Mouse (Mus musculus) embryonic facial prominence, embryonic 13.5 days (tissue): Measurements from ENCODE around the gene Sub1. TPM values are rescaled to one million over a fixed set of nuclear protein-coding genes. Genes with fewer than 3 reads are reported as not detected.
A peak's percentile ranks its signal among the peaks of the same experiment; 100 is the strongest.

Source experiments
- ATAC-seq: fragments of 200-750 bp; cut with Nextera tagmentation; 2 replicates; pipeline ENCODE4 v1.8.0; 2017; ENCODE audit warnings: low read depth; ENCODE audit not compliant: insufficient number of reproducible peaks, insufficient read depth, low FRiP score, low TSS enrichment
- H3K27ac ChIP-seq: fragments of 300-500 bp; sonication (generic); 2 replicates; pipeline ENCODE4 v1.5.1; 2015; ENCODE audit warnings: moderate library complexity, mild to moderate bottlenecking, inconsistent platforms
- H3K27me3 ChIP-seq: fragments of 300-500 bp; sonication (generic); 2 replicates; pipeline ENCODE4 v1.6.1; 2015; ENCODE audit warnings: mild to moderate bottlenecking, inconsistent platforms
- H3K36me3 ChIP-seq: fragments of 300-500 bp; sonication (generic); 2 replicates; pipeline ENCODE4 v1.6.1; 2015; ENCODE audit warnings: mild to moderate bottlenecking, inconsistent platforms
- H3K4me1 ChIP-seq: fragments of 300-500 bp; sonication (generic); 2 replicates; pipeline ENCODE4 v1.6.1; 2015; ENCODE audit warnings: inconsistent platforms
- H3K4me2 ChIP-seq: fragments of 300-500 bp; sonication (generic); 2 replicates; pipeline ENCODE4 v1.6.1; 2015; ENCODE audit warnings: moderate library complexity, mild to moderate bottlenecking, inconsistent platforms
- H3K4me3 ChIP-seq: fragments of 300-500 bp; sonication (generic); 2 replicates; pipeline ENCODE4 v1.5.1; 2015; ENCODE audit warnings: mild to moderate bottlenecking, inconsistent platforms
- H3K9ac ChIP-seq: fragments of 300-500 bp; sonication (generic); 2 replicates; pipeline ENCODE4 v1.6.1; 2015; ENCODE audit warnings: mild to moderate bottlenecking, inconsistent platforms
- H3K9me3 ChIP-seq: fragments of 300-500 bp; sonication (generic); 2 replicates; pipeline ENCODE4 v1.6.1; 2016; ENCODE audit warnings: inconsistent platforms
- WGBS: fragments of 180-500 bp; shearing (Covaris S2); methylation state at CpG from one replicate; pipeline ENCODE4 v1.1.7; 2015; ENCODE audit warnings: mixed read lengths; 5-methylcytosine and 5-hydroxymethylcytosine counted together
- polyA plus RNA-seq: library from polyadenylated mRNA; unstranded; fragments of >200 nt; fragmentation: Nextera tagmentation; extraction: Ambion mirVana; gene quantifications from 2 replicates; pipeline ENCODE4 v1.2.1, GENCODE M21; 2015

The Sub1 gene
- 721 and 790 TPM in 2 replicates for polyA plus RNA-seq

DNA sequence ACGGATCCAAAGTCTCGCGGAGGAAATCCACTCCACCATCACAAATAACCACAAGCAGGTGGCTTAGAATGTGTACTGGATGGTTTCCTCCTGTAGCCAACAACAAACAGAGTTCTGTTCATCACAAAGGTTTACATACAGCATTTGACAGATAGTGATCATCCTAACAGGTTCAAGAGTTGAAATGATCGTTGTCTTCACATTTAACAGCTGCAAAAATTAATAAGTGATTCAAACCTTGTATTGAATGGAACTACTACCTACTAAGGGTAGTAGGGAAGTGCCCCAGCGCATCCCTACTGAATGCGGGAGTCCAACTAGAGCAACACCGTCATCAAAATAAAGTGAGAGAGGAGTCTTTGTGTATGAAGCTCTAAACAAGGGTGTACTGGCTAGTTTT, at the start of gene Sub1:
TSS of gene Sub1 (minus strand) at position 101 of the 400 bp plus-strand sequence.
- peak within 1 kb of the TSS; percentile 98 for H3K4me3 ChIP-seq
- H3K27ac ChIP-seq: peak within 1 kb of the TSS; percentile 88
- no peaks in the 10 kb centered on the region for H3K27me3 ChIP-seq
- WGBS: 89% methylated on average over 7 of the region's 7 CpGs
- H3K9me3 ChIP-seq: no peaks in the 10 kb centered on the region
- peak within 1 kb of the TSS; percentile 77 for H3K4me2 ChIP-seq
- peaks cover 11% of the 10 kb centered on the region for H3K36me3 ChIP-seq
- no peak for ATAC-seq
- H3K4me1 ChIP-seq: peaks cover 20% of the 10 kb centered on the region
- peak within 1 kb of the TSS; percentile 98 for H3K9ac ChIP-seq

DNA sequence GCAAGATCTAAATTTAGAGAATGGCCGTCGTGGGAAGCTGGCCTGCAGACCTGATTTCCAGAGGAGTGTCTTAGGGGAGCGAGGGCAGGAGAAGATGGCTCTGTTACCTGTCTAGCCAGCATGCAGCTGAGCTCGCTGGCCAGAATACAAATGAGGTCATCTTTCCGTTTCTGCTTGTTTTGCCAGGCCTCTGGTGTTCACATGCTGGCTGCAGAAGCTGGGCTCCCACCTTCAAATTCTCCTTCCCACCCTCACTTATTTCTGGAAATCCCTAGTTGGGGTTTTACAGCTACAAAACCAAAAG, 43.6 kb upstream of the Sub1 start:
- Histone ChIP-seq H3K36me3 (no peaks in the 10 kb centered on the region), H3K4me3 (no peak overlapping the region), H3K27ac (peak overlapping the region; percentile 44; the same call in 1 of the 2 replicates), H3K9me3 (0 out of 2 replicates have a peak, but pooled peaks cover 3% of the 10 kb centered on the region), H3K4me1 (peaks cover 21% of the 10 kb centered on the region), H3K27me3 (no peaks in the 10 kb centered on the region), H3K9ac (no peak overlapping the region), H3K4me2 (no peak overlapping the region)
- 58% methylated on average over 5 of the region's 5 CpGs for WGBS
- ATAC-seq: no peak

DNA sequence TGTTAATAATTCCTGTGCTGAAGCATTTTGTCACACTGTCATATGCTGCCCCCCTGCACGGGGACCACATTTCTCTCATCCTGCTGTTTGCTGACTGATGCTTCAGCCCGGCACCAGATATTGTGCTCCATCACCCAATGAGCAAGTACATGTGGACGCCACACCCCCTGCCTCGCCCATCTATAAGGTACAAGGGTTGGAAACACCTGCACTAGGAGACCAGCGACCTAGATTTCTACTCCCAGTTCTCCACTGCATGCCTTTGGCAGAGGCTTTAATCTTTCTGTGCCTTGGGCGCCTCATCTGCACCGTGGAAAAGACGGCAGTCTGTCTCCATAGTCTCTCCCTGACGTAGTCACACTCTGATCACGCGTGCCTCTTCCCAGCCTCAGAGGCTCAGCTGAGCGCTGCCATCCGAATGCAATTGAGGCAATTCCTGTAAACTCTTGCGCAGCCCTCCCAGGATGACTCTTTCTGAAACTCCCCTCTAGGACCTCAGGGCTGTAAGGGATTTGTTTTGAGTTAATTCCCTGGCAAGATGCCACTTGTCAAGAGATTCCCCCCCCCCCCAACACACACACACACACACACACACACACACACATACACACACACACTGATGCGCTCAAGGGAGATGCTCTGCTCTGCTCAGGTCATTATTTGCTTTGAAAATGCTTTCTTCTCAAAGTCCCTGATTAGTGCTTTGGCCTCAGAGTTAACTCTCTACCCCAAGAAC, 43.1 kb upstream of the Sub1 start:
- Histone ChIP-seq H3K36me3 (no peaks in the 10 kb centered on the region), H3K9ac (no peak overlapping the region), H3K4me2 (peak overlapping the region; percentile 27), H3K4me1 (peaks cover 21% of the 10 kb centered on the region), H3K4me3 (no peak overlapping the region), H3K27ac (peak overlapping the region; percentile 66), H3K9me3 (0 out of 2 replicates have a peak, but pooled peaks cover 3% of the 10 kb centered on the region), H3K27me3 (no peaks in the 10 kb centered on the region)
- ATAC-seq: peak; percentile 58; the same call in 1 of the 2 replicates
- WGBS: 43% methylated on average over 15 of the region's 15 CpGs

DNA sequence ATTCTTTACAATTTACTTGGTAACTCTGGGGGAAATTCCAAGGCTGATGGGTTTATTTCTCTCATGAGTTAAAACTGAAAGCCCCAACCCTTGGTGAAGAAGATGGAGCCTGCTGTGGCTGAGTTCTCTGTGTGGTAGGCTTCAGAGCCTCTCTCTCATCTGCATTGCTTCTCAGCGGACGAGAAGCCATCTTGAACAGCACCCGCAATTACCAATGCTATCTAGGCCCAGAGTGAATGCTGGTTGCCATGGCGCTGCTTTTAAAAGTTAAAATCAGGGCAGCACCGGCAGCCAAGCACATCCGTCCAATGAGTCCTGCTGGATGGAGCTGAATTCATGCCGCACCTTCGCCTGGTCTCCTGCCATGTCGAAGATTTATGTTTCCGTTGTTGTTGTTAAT, 42.5 kb upstream of the Sub1 start:
- H3K9me3 ChIP-seq: 0 out of 2 replicates have a peak, but pooled peaks cover 3% of the 10 kb centered on the region
- peaks cover 21% of the 10 kb centered on the region for H3K4me1 ChIP-seq
- H3K36me3 ChIP-seq: no peaks in the 10 kb centered on the region
- H3K4me2 ChIP-seq: peak overlapping the region; percentile 27; the same call in 1 of the 2 replicates
- no peak for ATAC-seq
- peak overlapping the region; percentile 66 for H3K27ac ChIP-seq
- no peaks in the 10 kb centered on the region for H3K27me3 ChIP-seq
- no peak overlapping the region for H3K4me3 ChIP-seq
- H3K9ac ChIP-seq: no peak overlapping the region
- 77% methylated on average over 10 of the region's 10 CpGs for WGBS

DNA sequence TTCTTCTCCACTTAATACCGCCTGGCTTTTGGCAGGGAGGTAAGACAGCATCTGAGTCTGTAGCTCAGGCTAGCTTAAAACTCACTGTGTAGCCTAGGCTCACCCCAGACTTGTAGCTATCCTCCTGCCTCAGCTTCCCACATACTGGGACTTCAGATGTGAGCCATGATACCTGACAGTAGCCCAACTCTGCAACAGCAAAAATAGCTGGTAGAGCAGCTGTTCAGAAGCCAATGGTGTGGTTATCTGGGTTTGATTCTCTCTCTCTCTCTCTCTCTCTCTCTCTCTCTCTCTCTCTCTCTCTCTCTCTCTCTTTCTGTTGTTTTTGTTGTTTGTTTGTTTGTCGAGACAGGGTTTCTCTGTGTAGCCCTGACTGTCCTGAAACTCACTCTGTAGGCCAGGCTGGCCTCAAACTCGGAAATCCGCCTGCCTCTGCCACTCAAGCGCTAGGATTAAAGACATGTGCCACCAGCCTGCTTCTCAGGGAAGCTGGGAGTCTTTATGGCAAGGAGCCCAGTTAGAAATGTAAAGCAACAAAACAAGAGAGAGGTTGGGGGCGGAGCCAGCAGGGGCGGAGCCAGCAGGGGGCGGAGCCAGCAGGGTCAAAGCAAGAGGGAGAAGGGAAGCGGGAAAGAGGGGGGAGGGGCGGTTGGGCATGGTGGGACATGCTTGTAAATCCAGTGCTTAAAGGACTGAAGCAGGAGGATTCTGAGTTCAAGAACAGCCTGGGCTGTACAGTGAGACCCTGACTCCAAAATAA, 41.3 kb upstream of the Sub1 start:
- Histone ChIP-seq H3K9me3 (0 out of 2 replicates have a peak, but pooled peaks cover 3% of the 10 kb centered on the region), H3K27me3 (no peaks in the 10 kb centered on the region), H3K27ac (no peak overlapping the region), H3K4me2 (no peak overlapping the region), H3K4me1 (peaks cover 21% of the 10 kb centered on the region), H3K9ac (no peak overlapping the region), H3K36me3 (no peaks in the 10 kb centered on the region), H3K4me3 (no peak overlapping the region)
- 77% methylated on average over 10 of the region's 10 CpGs for WGBS
- no peak for ATAC-seq

DNA sequence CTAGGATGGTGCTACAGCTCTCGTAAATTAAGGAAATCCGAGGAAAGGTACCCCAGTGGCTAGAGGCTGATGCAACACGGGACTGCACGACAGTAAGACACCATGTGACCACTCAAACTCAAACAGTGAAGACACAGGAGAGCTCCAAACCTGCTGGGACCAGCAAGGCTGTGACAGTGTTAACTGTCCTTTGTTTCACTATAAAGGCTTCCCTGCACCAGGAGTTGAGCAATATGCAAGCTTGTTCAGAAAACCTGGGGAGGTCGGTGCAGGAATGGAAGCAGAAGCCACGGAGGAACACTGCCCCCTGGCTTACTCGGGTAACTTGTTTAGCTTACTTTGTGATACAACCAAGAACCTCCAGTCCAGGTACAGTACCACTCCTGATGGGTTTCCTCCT, 40.4 kb upstream of the Sub1 start:
- H3K27ac ChIP-seq: no peak overlapping the region
- no peak overlapping the region for H3K4me3 ChIP-seq
- 57% methylated on average over 7 of the region's 7 CpGs for WGBS
- 0 out of 2 replicates have a peak, but pooled peaks cover 3% of the 10 kb centered on the region for H3K9me3 ChIP-seq
- H3K27me3 ChIP-seq: no peaks in the 10 kb centered on the region
- H3K4me2 ChIP-seq: no peak overlapping the region
- peaks cover 21% of the 10 kb centered on the region for H3K4me1 ChIP-seq
- ATAC-seq: no peak
- no peaks in the 10 kb centered on the region for H3K36me3 ChIP-seq
- no peak overlapping the region for H3K9ac ChIP-seq

DNA sequence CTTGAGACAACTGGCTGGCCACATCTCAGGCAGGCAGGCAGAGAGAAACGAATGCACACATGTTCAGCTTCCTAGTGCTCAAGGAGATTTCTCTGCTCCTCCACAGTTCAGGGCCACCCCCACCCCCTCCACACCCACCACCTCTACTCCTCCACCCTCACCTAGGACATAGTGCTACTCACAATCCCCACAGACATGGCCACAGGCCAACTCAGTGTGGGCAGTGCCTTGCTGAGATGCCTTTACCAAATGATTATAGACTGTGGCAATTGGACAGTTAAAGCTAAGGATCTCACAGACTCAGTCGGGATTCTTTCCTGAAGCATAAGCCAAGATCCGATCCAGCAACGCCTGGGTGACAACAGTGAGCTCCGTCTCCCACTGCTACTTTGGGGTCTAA, 39.9 kb upstream of the Sub1 start:
- Histone ChIP-seq H3K27ac (no peak overlapping the region), H3K36me3 (no peaks in the 10 kb centered on the region), H3K9ac (no peak overlapping the region), H3K9me3 (0 out of 2 replicates have a peak, but pooled peaks cover 3% of the 10 kb centered on the region), H3K4me1 (peaks cover 21% of the 10 kb centered on the region), H3K27me3 (no peaks in the 10 kb centered on the region), H3K4me3 (no peak overlapping the region), H3K4me2 (no peak overlapping the region)
- no peak for ATAC-seq
- 68% methylated on average over 5 of the region's 5 CpGs for WGBS

DNA sequence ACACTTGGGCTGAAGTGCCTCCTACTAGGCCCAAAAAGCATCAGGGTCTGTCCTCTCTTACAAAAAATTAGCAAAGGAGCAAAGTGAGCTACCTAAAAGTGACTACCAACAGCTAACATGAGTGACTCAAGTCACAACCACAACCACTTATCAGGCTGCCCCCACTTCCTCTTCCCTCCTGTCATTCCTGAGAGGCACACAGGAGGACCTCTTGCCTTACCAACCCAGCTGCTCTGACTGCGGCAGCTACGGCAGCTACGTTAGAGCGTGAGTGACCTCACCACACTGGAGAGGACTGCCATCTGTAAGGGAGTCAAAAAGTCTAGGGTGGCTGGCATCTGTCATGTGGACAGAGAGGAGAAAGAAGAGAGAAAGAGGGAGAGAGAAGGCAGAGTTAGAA, 37.5 kb upstream of the Sub1 start:
- no peak overlapping the region for H3K27ac ChIP-seq
- 82% methylated on average over 4 of the region's 4 CpGs for WGBS
- H3K4me2 ChIP-seq: no peak overlapping the region
- 0 out of 2 replicates have a peak, but pooled peaks cover 3% of the 10 kb centered on the region for H3K9me3 ChIP-seq
- H3K27me3 ChIP-seq: no peaks in the 10 kb centered on the region
- H3K9ac ChIP-seq: no peak overlapping the region
- no peak overlapping the region for H3K4me3 ChIP-seq
- no peak for ATAC-seq
- peaks cover 7% of the 10 kb centered on the region for H3K4me1 ChIP-seq
- no peaks in the 10 kb centered on the region for H3K36me3 ChIP-seq

DNA sequence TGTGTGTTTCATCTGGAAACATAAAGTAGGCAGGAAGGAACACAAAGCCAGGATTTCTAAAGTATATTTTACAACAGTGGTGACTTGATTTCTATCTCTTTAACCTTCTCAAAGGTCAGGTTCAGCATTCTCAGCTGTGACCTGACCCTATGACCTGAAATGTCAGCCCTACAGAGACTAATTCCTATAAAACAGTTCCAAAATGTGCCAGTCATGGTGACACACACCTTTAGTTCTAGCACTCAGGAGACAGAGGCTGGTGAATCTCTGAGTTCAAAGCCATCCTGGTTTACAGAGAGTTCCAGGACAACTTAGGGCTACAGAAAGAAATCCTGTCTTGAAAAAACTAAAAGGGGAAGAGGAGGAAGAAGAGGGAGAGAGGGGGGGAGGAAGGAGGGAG, 36.4 kb upstream of the Sub1 start:
- Histone ChIP-seq H3K9me3 (0 out of 2 replicates have a peak, but pooled peaks cover under 1% of the 10 kb centered on the region), H3K27ac (no peak overlapping the region), H3K36me3 (no peaks in the 10 kb centered on the region), H3K4me3 (no peak overlapping the region), H3K27me3 (no peaks in the 10 kb centered on the region), H3K4me1 (peaks cover 3% of the 10 kb centered on the region; the same call in 1 of the 2 replicates), H3K9ac (no peak overlapping the region), H3K4me2 (no peak overlapping the region)
- no peak for ATAC-seq

DNA sequence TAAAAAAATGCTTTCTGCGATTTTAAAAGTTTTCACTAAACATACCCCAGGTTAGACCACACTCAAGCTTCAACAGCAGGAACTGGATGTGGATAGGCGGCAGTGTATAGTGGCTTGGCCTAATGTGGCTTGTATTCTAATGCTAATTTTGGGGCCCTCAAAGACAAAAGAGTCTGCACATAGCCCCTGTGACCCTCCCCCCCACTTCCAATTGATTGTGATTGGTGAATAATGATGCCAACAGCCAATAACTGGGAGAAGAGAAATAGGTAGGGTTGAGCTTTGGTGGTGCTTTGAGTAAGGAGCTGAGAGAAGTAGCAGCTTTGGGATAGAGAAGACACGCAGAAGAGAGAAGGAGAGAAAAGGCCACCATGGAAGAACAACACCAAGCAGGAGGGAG, 35.7 kb upstream of the Sub1 start:
- Histone ChIP-seq H3K9me3 (no peaks in the 10 kb centered on the region), H3K27me3 (no peaks in the 10 kb centered on the region), H3K4me3 (no peak overlapping the region), H3K4me1 (peaks cover 3% of the 10 kb centered on the region; the same call in 1 of the 2 replicates), H3K9ac (no peak overlapping the region), H3K27ac (no peak overlapping the region), H3K36me3 (no peaks in the 10 kb centered on the region), H3K4me2 (no peak overlapping the region)
- WGBS: 84% methylated on average over 3 of the region's 3 CpGs
- no peak for ATAC-seq

DNA sequence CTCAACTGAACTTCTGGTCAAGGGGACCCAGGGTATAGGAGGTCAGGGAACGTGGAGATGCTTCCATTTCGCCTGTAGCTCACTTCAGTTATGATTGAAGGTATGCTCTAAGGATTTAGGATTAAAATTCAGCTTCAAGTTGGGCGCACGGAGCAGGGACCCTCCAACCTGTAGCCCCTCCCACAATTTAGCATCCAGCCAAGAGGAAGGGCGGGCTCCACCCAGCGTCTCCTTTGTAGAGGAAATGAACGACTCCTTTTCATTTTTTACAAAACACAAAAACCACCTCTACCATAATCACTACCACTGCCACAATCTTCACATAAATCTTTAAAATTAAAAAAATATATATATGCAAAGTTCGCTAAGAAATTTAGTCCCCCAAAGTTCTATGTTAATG, 35.1 kb upstream of the Sub1 start:
- WGBS: 89% methylated on average over 8 of the region's 8 CpGs
- no peaks in the 10 kb centered on the region for H3K36me3 ChIP-seq
- no peak overlapping the region for H3K4me3 ChIP-seq
- H3K4me2 ChIP-seq: no peak overlapping the region
- no peak overlapping the region for H3K27ac ChIP-seq
- no peaks in the 10 kb centered on the region for H3K4me1 ChIP-seq
- H3K9me3 ChIP-seq: no peaks in the 10 kb centered on the region
- ATAC-seq: no peak
- H3K27me3 ChIP-seq: no peaks in the 10 kb centered on the region
- no peak overlapping the region for H3K9ac ChIP-seq

DNA sequence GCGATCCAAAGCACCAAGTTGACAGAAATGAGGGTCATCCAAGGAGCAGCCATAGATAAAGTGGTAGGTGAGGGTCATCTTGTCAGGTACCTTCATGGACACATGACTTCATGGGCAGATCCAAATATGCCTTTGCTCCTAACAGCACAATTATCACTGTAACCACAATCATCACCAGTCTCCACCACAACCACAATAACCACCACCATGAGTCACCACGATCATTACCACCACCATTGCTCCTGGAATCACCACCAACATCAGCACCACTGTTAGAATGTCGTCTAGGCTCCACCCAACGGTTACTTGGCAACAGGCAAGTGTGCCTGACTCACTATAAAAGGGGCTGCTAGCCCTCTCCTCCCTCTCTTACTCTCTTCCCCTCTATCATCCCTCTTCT, 33.4 kb upstream of the Sub1 start:
- WGBS: 80% methylated on average over 4 of the region's 4 CpGs
- no peaks in the 10 kb centered on the region for H3K4me1 ChIP-seq
- no peaks in the 10 kb centered on the region for H3K27me3 ChIP-seq
- no peaks in the 10 kb centered on the region for H3K36me3 ChIP-seq
- no peak overlapping the region for H3K4me3 ChIP-seq
- no peak overlapping the region for H3K4me2 ChIP-seq
- ATAC-seq: no peak
- H3K9me3 ChIP-seq: no peaks in the 10 kb centered on the region
- H3K9ac ChIP-seq: no peak overlapping the region
- no peak overlapping the region for H3K27ac ChIP-seq
